ENCODE assay signal across 8 mouse cellular contexts in the genomic region with DNA sequence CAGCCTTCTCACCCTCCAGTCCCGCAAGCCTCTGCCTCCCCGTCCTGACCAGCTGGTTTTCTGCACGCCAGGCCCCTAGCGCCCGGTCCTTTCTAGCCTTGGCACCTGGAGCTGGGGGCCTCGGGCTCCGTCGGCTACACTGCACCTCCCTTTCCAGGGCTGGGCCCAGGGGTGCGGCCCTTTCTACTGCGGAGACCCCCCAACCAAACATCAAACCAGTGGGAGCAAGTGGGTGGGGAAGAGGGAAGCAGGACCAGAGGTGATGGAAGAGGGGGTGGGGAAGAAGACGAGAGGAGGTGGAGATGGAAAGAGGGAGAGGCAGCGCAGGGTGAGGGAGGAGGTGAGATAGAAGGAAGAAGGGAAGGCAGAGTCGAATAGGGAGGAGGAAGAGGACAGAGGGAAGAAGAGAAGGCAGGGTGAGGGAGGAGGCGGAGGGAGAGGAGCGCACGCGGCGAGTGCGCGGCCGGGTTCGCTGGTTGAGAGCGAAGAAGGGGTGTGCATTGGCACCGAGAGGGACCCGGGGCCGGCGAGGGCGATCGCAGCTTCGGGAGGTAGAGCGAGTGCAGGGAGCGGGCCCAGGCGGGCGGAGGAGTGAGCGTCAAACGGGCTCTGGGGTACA. TPM values are rescaled to one million over a fixed set of nuclear protein-coding genes. Genes with fewer than 3 reads are reported as not detected.
DNase-seq lines count a peak whose midpoint lies in the region; ATAC-seq and TF ChIP-seq lines count a peak whose summit lies in the region.

A gene (plus strand): TSS at position 321 of the 619 bp plus-strand sequence.

- dilution Hi-C loops in CH12.LX (cut with MboI; ENCODE audit: extremely low pct_ligation_motif_present, extremely low pct_unique_long_range_greater_than_20kb, low sequenced_read_pairs), result no loop called here

- no peak for TF ChIP-seq CTCF in CH12.LX (conservative IDR thresholded peaks at IDR 0.05 in 1 of 2, IDR thresholded peaks at IDR 0.05 in 1 of 2; ENCODE audit: low read depth in 2 of 2, low read length in 2 of 2)

- no peaks in the 10 kb centered on the region for H3K27me3 ChIP-seq in CH12.LX (replicated peaks)
- peaks cover 31% of the 10 kb centered on the region for H3K27me3 ChIP-seq in heart, embryonic 15.5 days
- peaks cover 36% of the 10 kb centered on the region for H3K27me3 ChIP-seq in limb, embryonic 12.5 days

- H3K9me3 ChIP-seq in CH12.LX (replicated peaks; ENCODE audit: low read length), result no peaks in the 10 kb centered on the region
- no peaks in the 10 kb centered on the region for H3K9me3 ChIP-seq in heart, embryonic 15.5 days (replicated peaks)
- no peaks in the 10 kb centered on the region for H3K9me3 ChIP-seq in limb, embryonic 12.5 days

- H3K4me3 ChIP-seq in CH12.LX (replicated peaks in 1 of 3; ENCODE audit: low read depth in 2 of 3, low read length in 2 of 3, poor library complexity in 1 of 3), result no peak within 1 kb of the TSS
- H3K4me3 ChIP-seq in heart, embryonic 15.5 days, result peak within 1 kb of the TSS; percentile 48
- peak within 1 kb of the TSS; percentile 51 for H3K4me3 ChIP-seq in limb, embryonic 12.5 days (replicated peaks)

- TF ChIP-seq EP300 in CH12.LX (IDR thresholded peaks at IDR 0.05; ENCODE audit: low read length), result no peak

- H3K79me2 ChIP-seq in CH12.LX (replicated peaks; ENCODE audit: control insufficient read depth, extremely low read depth, insufficient read depth, poor library complexity, severe bottlenecking), result no peaks in the 10 kb centered on the region

- H3K4me1 ChIP-seq in CH12.LX (ENCODE audit: control insufficient read depth in 1 of 2, insufficient read depth in 2 of 2), result peaks cover 6 to 59% of the 10 kb centered on the region in 2 experiments; a peak in 3 of 4 replicates
- H3K4me1 ChIP-seq in heart, embryonic 15.5 days (replicated peaks), result peaks cover 33% of the 10 kb centered on the region
- peaks cover 43% of the 10 kb centered on the region for H3K4me1 ChIP-seq in limb, embryonic 12.5 days (replicated peaks)

- no peak for TF ChIP-seq POLR2A in CH12.LX (IDR thresholded peaks at IDR 0.05; ENCODE audit: low read depth, low read length)

- no peaks in the 10 kb centered on the region for H3K36me3 ChIP-seq in CH12.LX (replicated peaks in 1 of 2; ENCODE audit: control insufficient read depth in 1 of 2, insufficient read depth in 1 of 2, low read length in 1 of 2)
- no peaks in the 10 kb centered on the region for H3K36me3 ChIP-seq in heart, embryonic 15.5 days
- no peaks in the 10 kb centered on the region for H3K36me3 ChIP-seq in limb, embryonic 12.5 days

- H3K4me2 ChIP-seq in CH12.LX (ENCODE audit: insufficient read depth, low read depth, poor library complexity, severe bottlenecking), result peak within 1 kb of the TSS; percentile 51; the same call in 1 of the 2 replicates
- peak within 1 kb of the TSS; percentile 83 for H3K4me2 ChIP-seq in heart, embryonic 15.5 days
- peak within 1 kb of the TSS; percentile 90 for H3K4me2 ChIP-seq in limb, embryonic 12.5 days

- no peak for TF ChIP-seq RAD21 in CH12.LX (IDR thresholded peaks at IDR 0.05; ENCODE audit: low read depth, low read length)

- ATAC-seq in heart, embryonic 15.5 days (replicated peaks; ENCODE audit: insufficient number of reproducible peaks, insufficient read depth, low FRiP score, low read depth), result no peak
- no peak for ATAC-seq in limb, embryonic 12.5 days (ENCODE audit: insufficient number of reproducible peaks, insufficient read depth, low FRiP score, low TSS enrichment, low read depth)

- H3K27ac ChIP-seq in CH12.LX (ENCODE audit: insufficient read depth, low read depth), result no peak within 1 kb of the TSS
- H3K27ac ChIP-seq in heart, embryonic 15.5 days, result no peak within 1 kb of the TSS
- no peak within 1 kb of the TSS for H3K27ac ChIP-seq in limb, embryonic 12.5 days

- in situ Hi-C loops in CH12.LX (cut with MboI; ENCODE audit: low pct_ligation_motif_present, low pct_unique_long_range_greater_than_20kb, low sequenced_read_pairs), result no loop called here

- DNase-seq in gastrocnemius, adult 8-10 months (ENCODE audit: low spot score in 2 of 2), result no peak
- DNase-seq in gastrocnemius, postnatal 4 days (ENCODE audit: low spot score in 2 of 2), result no peak
- DNase-seq in CH12.LX (ENCODE audit: extremely low read depth), result no peak
- DNase-seq in cerebellum, adult 9-11 months, result peak; percentile 77
- DNase-seq in right cerebral cortex, postnatal 4 days, result peak; percentile 59
- DNase-seq in spleen, postnatal 14 days (ENCODE audit: low spot score in 2 of 2), result no peak

- H3K9ac ChIP-seq in CH12.LX (ENCODE audit: insufficient read depth, low read depth), result no peak within 1 kb of the TSS
- peak within 1 kb of the TSS; percentile 57 for H3K9ac ChIP-seq in heart, embryonic 15.5 days
- H3K9ac ChIP-seq in limb, embryonic 12.5 days (replicated peaks), result peak within 1 kb of the TSS; percentile 67

- 3% methylated on average over 36 of the region's 36 CpGs for WGBS in heart, embryonic 15.5 days
- WGBS in limb, embryonic 12.5 days, result 2% methylated on average over 36 of the region's 36 CpGs

TF ChIP-seq in CH12.LX, 34 proteins besides CTCF, POLR2A, EP300 and RAD21:
- TF ChIP-seq SIN3A (IDR thresholded peaks at IDR 0.05; ENCODE audit: low read length), result no peak
- TF ChIP-seq E2F4 (IDR thresholded peaks at IDR 0.05; ENCODE audit: insufficient replicate concordance, low read depth, low read length), result no peak
- no peak for TF ChIP-seq RCOR1 (conservative IDR thresholded peaks at IDR 0.05; ENCODE audit: low read depth, low read length)
- TF ChIP-seq TBP (conservative IDR thresholded peaks at IDR 0.05; ENCODE audit: low read depth, low read length), result no peak
- no peak for TF ChIP-seq MYC (IDR thresholded peaks at IDR 0.05; ENCODE audit: low read depth, low read length)
- TF ChIP-seq IRF4 (IDR thresholded peaks at IDR 0.05; ENCODE audit: low read depth, low read length), result no peak
- no peak for TF ChIP-seq ETS1 (conservative IDR thresholded peaks at IDR 0.05; ENCODE audit: low read depth, low read length)

RNA-seq across cellular contexts. Expression of the gene that starts here (rescaled TPM):
- 10 to 100 TPM; 14.3 to 18.2 (median 16.1) TPM for total RNA-seq in gastrocnemius, adult 8-10 months (2022)
- total RNA-seq in gastrocnemius, postnatal 4 days (2021), result 1 to 10 TPM; 4.6 to 4.9 TPM
- total RNA-seq in CH12.LX (2012; rRNA removed) (0.25 TPM in 1 of 2 replicates, not detected in the other), CH12.LX (2014; rRNA removed) (not detected in 2 replicates)
- 0.61 TPM in 1 of 2 replicates, not detected in the other for polyA plus RNA-seq in CH12.LX (2012; ENCODE audit: insufficient read length, low read depth)
- 5.1 and 6.0 TPM in 2 replicates for polyA plus RNA-seq in heart, embryonic 15.5 days (2015; fragmentation: Nextera tagmentation; extraction: Ambion mirVana)
- 8.8 and 12.6 TPM in 2 replicates for polyA plus RNA-seq in limb, embryonic 12.5 days (2016; fragmentation: Nextera tagmentation; extraction: Ambion mirVana)

Comparison
In these comparisons a context has a peak if more than half of its experiments do, and no peak if none do; other contexts are left out.
1. RNA of the gene that starts here (total RNA-seq): 14.3 to 18.2 TPM in gastrocnemius, adult 8-10 months and 4.6 to 4.9 TPM in gastrocnemius, postnatal 4 days; 0.25 TPM in CH12.LX; every median in the first group is over 4 times any median in the second.
2. DNase-seq: peak in cerebellum, adult 9-11 months (single experiment) and right cerebral cortex, postnatal 4 days (single experiment); none in gastrocnemius, adult 8-10 months (0 of 2), gastrocnemius, postnatal 4 days (0 of 2), CH12.LX (single experiment) and spleen, postnatal 14 days (0 of 2).
3. H3K4me3 ChIP-seq: peak in heart, embryonic 15.5 days (single experiment) and limb, embryonic 12.5 days (single experiment); none in CH12.LX (0 of 3).
4. Peak in every context shown above with its lines, with median percentiles within 50 percentile points of each other: H3K4me2 ChIP-seq.